Mouse (Mus musculus) MEL (cell line): ENCODE measurements at regions not wholly inside any gene's neighbourhood (a gene's known extent, or its start where the extent isn't known, plus 50 kb on each side); places are given as distances from the start of the nearest gene placed in this dataset.

ENCODE experiments used
- ELF1 ChIP-seq: IDR thresholded peaks from 2 replicates; pipeline ENCODE4 v1.6.1; 2014; ENCODE audit warnings: low read depth, mild to moderate bottlenecking, inconsistent platforms, low read length, improper control_type of control experiment, moderate library complexity
- GATA1 ChIP-seq: IDR thresholded peaks from 2 replicates; pipeline ENCODE4 v1.6.1; 2011; ENCODE audit warnings: low read depth, low read length, improper control_type of control experiment

GRCm38 (mm10) chr15:36700196-36700595 is 307.4 kb downstream of the Zfp706 start:
- no peak for TF ChIP-seq ELF1
- TF ChIP-seq GATA1: no peak
